In genomic region chr5:104470981-104471391, GRCm38 (mm10) we compare ENCODE assay signal across 13 mouse cellular contexts. TPM values are rescaled to one million over a fixed set of nuclear protein-coding genes. Genes with fewer than 3 reads are reported as not detected.
A peak's percentile ranks its signal among the peaks of the same experiment; 100 is the strongest.
DNase-seq lines count a peak whose midpoint lies in the region; ATAC-seq and TF ChIP-seq lines count a peak whose summit lies in the region.
"Had no signal": no experiment of that assay in that cellular context is flagged by ENCODE, and none has a peak within 500 bp of the region (broad histone marks: within the 10 kb centered on the region; RNA-seq: fewer than 3 reads in every experiment).

No protein-coding gene starts in this region.

- ATAC-seq in kidney, embryonic 15.5 days (replicated peaks; ENCODE audit: low FRiP score), result no peak
- ATAC-seq: activated CD4-positive, CD25-positive, alpha-beta regulatory T cell, adult 4 months had no signal

- no peak overlapping the region for H3K4me2 ChIP-seq in kidney, embryonic 15.5 days
- H3K4me2 ChIP-seq: embryonic facial prominence, embryonic 15.5 days had no signal

- no peak for TF ChIP-seq CTCF in gastrocnemius, adult 2 months (IDR thresholded peaks at IDR 0.05)

- no peak overlapping the region for H3K4me3 ChIP-seq in gastrocnemius, adult 2 months
- no peak overlapping the region for H3K4me3 ChIP-seq in kidney, embryonic 15.5 days (replicated peaks)
- H3K4me3 ChIP-seq in midbrain, embryonic 10.5 days, result no peak overlapping the region
- H3K4me3 ChIP-seq: embryonic facial prominence, embryonic 15.5 days had no signal

- H3K36me3 ChIP-seq in kidney, embryonic 15.5 days, result peaks cover 61% of the 10 kb centered on the region
- peaks cover 64% of the 10 kb centered on the region for H3K36me3 ChIP-seq in midbrain, embryonic 10.5 days

- no peaks in the 10 kb centered on the region for H3K27me3 ChIP-seq in kidney, embryonic 15.5 days
- no peaks in the 10 kb centered on the region for H3K27me3 ChIP-seq in midbrain, embryonic 10.5 days (ENCODE audit: low read depth, poor library complexity, severe bottlenecking)
- H3K27me3 ChIP-seq: embryonic facial prominence, embryonic 15.5 days had no signal

- H3K4me1 ChIP-seq in kidney, embryonic 15.5 days, result no peaks in the 10 kb centered on the region
- H3K4me1 ChIP-seq in midbrain, embryonic 10.5 days, result no peaks in the 10 kb centered on the region

- no peak overlapping the region for H3K9ac ChIP-seq in kidney, embryonic 15.5 days
- H3K9ac ChIP-seq: embryonic facial prominence, embryonic 15.5 days had no signal

- WGBS in kidney, embryonic 15.5 days, result 87% methylated on average over 5 of the region's 5 CpGs
- WGBS in midbrain, embryonic 10.5 days, result 92% methylated on average over 5 of the region's 5 CpGs

- H3K9me3 ChIP-seq in kidney, embryonic 15.5 days (replicated peaks), result no peaks in the 10 kb centered on the region
- H3K9me3 ChIP-seq in midbrain, embryonic 10.5 days (replicated peaks), result no peaks in the 10 kb centered on the region
- H3K9me3 ChIP-seq: embryonic facial prominence, embryonic 15.5 days had no signal

- intact Hi-C loops in gastrocnemius, adult 2 months (cut with DNase I), result no loop called here

- peak overlapping the region; percentile 28; the same call in 1 of the 2 replicates for H3K27ac ChIP-seq in gastrocnemius, adult 2 months
- peak overlapping the region; percentile 43 for H3K27ac ChIP-seq in kidney, embryonic 15.5 days
- no peak overlapping the region for H3K27ac ChIP-seq in midbrain, embryonic 10.5 days (replicated peaks)
- H3K27ac ChIP-seq: embryonic facial prominence, embryonic 15.5 days had no signal

- DNase-seq in cerebellum, adult 18-20 months, result peak; percentile 33 to 36
- no peak for DNase-seq in cerebellum, postnatal 4 days (ENCODE audit: low spot score in 2 of 2)
- DNase-seq in gastrocnemius, adult 2 months, result no peak
- no peak for DNase-seq in gastrocnemius, postnatal 4 days (ENCODE audit: low spot score in 2 of 2)
- peak; percentile 31 for DNase-seq in adrenal gland, postnatal 14 days
- no peak for DNase-seq in midbrain, embryonic 10.5 days (ENCODE audit: low spot score)
- DNase-seq in urinary bladder, postnatal 14 days (ENCODE audit: low spot score), result no peak
- DNase-seq: heart, postnatal 36 days; thymus, adult 18-20 months had no signal

RNA-seq across cellular contexts. Expression of gene Pkd2, which starts 11.7 kb away (rescaled TPM):
- total RNA-seq in gastrocnemius, adult 2 months (2021), result 10 to 100 TPM in 1 of 2 experiments, 1 to 10 TPM in 1; 9.9 to 15.7 TPM
- total RNA-seq in gastrocnemius, postnatal 4 days (2021), result 10 to 100 TPM; 43.1 to 49.2 TPM
- total RNA-seq in adrenal gland, postnatal 14 days (2021), result 35.7 and 37.6 TPM in 2 replicates
- 16.5 and 18.5 TPM in 2 replicates for polyA plus RNA-seq in kidney, embryonic 15.5 days (2015; fragmentation: Nextera tagmentation; extraction: Ambion mirVana)
- polyA plus RNA-seq in midbrain, embryonic 10.5 days (2016; fragmentation: Nextera tagmentation; extraction: Ambion mirVana), result 7.1 and 8.5 TPM in 2 replicates
- total RNA-seq: MEL had no signal

RNA-seq across cellular contexts. Expression of gene Spp1, which starts 36.1 kb away (rescaled TPM):
- total RNA-seq in gastrocnemius, adult 2 months (2021), result 1 to 10 TPM; 2.1 TPM
- 1 to 10 TPM in 1 of 2 experiments, under 1 TPM in 1; 0.76 to 1.2 TPM for total RNA-seq in gastrocnemius, postnatal 4 days (2021)
- total RNA-seq in adrenal gland, postnatal 14 days (2021), result 19.6 and 46.5 TPM in 2 replicates
- polyA plus RNA-seq in kidney, embryonic 15.5 days (2015; fragmentation: Nextera tagmentation; extraction: Ambion mirVana), result 64.9 and 527 TPM in 2 replicates
- 2.9 and 4.0 TPM in 2 replicates for polyA plus RNA-seq in midbrain, embryonic 10.5 days (2016; fragmentation: Nextera tagmentation; extraction: Ambion mirVana)

RNA-seq across cellular contexts. Expression of gene BC005561, which starts 37.2 kb away (rescaled TPM):
- total RNA-seq in gastrocnemius, adult 2 months (2021), result 1 to 10 TPM; 4.9 to 5.0 TPM
- total RNA-seq in gastrocnemius, postnatal 4 days (2021), result 10 to 100 TPM in 1 of 2 experiments, 1 to 10 TPM in 1; 8.5 to 11.3 TPM
- 9.5 and 11.3 TPM in 2 replicates for total RNA-seq in adrenal gland, postnatal 14 days (2021)
- 12.3 and 12.7 TPM in 2 replicates for polyA plus RNA-seq in kidney, embryonic 15.5 days (2015; fragmentation: Nextera tagmentation; extraction: Ambion mirVana)
- polyA plus RNA-seq in midbrain, embryonic 10.5 days (2016; fragmentation: Nextera tagmentation; extraction: Ambion mirVana), result 14.0 and 14.1 TPM in 2 replicates

Comparison
In these comparisons a context has a peak if more than half of its experiments do, and no peak if none do; other contexts are left out.
1. DNase-seq: peak in cerebellum, adult 18-20 months (2 of 2) and adrenal gland, postnatal 14 days (single experiment); none in cerebellum, postnatal 4 days (0 of 2), gastrocnemius, adult 2 months (single experiment), gastrocnemius, postnatal 4 days (0 of 2), midbrain, embryonic 10.5 days (single experiment) and urinary bladder, postnatal 14 days (single experiment).